Mouse (Mus musculus): ENCODE results near the gene Ccdc162. TPM values are rescaled to one million over a fixed set of nuclear protein-coding genes. Genes with fewer than 3 reads are reported as not detected.

Ccdc162 gene
- polyA plus RNA-seq, 1 experiment from 2014 or later, result 0.69 TPM

GRCm38 (mm10) chr10:41735398-41735797 is 19.0 kb upstream of the Ccdc162 start:
- WGBS, result 85% methylated on average over 6 of the region's 6 CpGs
- Histone ChIP-seq H3K36me3 (ENCODE audit: control insufficient read depth, insufficient read depth, low read length) (no peaks in the 10 kb centered on the region), H3K4me3 (ENCODE audit: low read depth, low read length) (no peak overlapping the region), H3K9ac (ENCODE audit: low read length) (no peak overlapping the region), H3K27me3 (ENCODE audit: control insufficient read depth, insufficient read depth, low read length) (no peaks in the 10 kb centered on the region), H3K4me1 (replicated peaks; ENCODE audit: control insufficient read depth, insufficient read depth) (no peaks in the 10 kb centered on the region), H3K9me3 (ENCODE audit: control insufficient read depth, low read length) (no peaks in the 10 kb centered on the region), H3K27ac (replicated peaks) (no peak overlapping the region), H3K4me2 (replicated peaks; ENCODE audit: low read depth) (no peak overlapping the region)
- DNase-seq (ENCODE audit: low spot score) (no peak), ATAC-seq (ENCODE audit: low FRiP score, low TSS enrichment) (no peak)
- TF ChIP-seq CTCF (IDR thresholded peaks at IDR 0.05; ENCODE audit: low read depth) (no peak), EP300 (optimal IDR thresholded peaks at IDR 0.05) (no peak)

DNA sequence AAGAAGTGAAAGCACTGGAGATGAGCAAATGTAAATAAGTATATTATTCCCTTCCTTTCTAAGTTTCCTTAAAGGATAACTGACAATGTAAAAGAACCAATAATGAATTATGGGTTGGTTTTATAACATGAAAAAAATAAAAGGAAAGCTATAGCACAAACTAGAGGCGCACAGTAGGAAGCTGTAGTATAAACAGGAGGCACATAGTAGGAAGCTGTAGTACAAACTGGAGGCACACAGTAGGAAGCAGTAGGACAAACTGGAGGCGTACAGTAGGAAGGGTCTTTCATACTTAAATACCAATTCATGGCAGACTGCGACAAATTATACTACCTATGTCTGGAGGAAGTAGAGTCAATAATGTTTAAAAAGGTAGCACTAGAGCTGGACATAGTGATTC is 16.8 kb upstream of the Ccdc162 start:
- Histone ChIP-seq H3K4me2 (replicated peaks; ENCODE audit: low read depth) (no peak overlapping the region), H3K9me3 (ENCODE audit: control insufficient read depth, low read length) (no peaks in the 10 kb centered on the region), H3K4me3 (ENCODE audit: low read depth, low read length) (no peak overlapping the region), H3K36me3 (ENCODE audit: control insufficient read depth, insufficient read depth, low read length) (no peaks in the 10 kb centered on the region), H3K9ac (ENCODE audit: low read length) (no peak overlapping the region), H3K4me1 (replicated peaks; ENCODE audit: control insufficient read depth, insufficient read depth) (no peaks in the 10 kb centered on the region), H3K27me3 (ENCODE audit: control insufficient read depth, insufficient read depth, low read length) (no peaks in the 10 kb centered on the region), H3K27ac (replicated peaks) (no peak overlapping the region)
- TF ChIP-seq EP300 (optimal IDR thresholded peaks at IDR 0.05), result no peak
- TF ChIP-seq CTCF (IDR thresholded peaks at IDR 0.05; ENCODE audit: low read depth), result no peak
- 95% methylated on average over 3 of the region's 3 CpGs for WGBS
- ATAC-seq (ENCODE audit: low FRiP score, low TSS enrichment) (no peak), DNase-seq (ENCODE audit: low spot score) (no peak)

- no peak overlapping the region for H3K27ac ChIP-seq (replicated peaks)
- no peak for DNase-seq (ENCODE audit: low spot score)
Measured at GRCm38 (mm10) chr10:41731932-41732331, 15.5 kb upstream of the Ccdc162 start.

GRCm38 (mm10) chr10:41730746-41731145 is 14.3 kb upstream of the Ccdc162 start:
- H3K27me3 ChIP-seq (ENCODE audit: control insufficient read depth, insufficient read depth, low read length), result no peaks in the 10 kb centered on the region
- DNase-seq (ENCODE audit: low spot score), result no peak
- 75% methylated on average over 10 of the region's 10 CpGs for WGBS
- no peak overlapping the region for H3K9ac ChIP-seq (ENCODE audit: low read length)
- no peaks in the 10 kb centered on the region for H3K36me3 ChIP-seq (ENCODE audit: control insufficient read depth, insufficient read depth, low read length)
- 0 out of 2 replicates have a peak overlapping the region, but pooled peaks have one; percentile 13 for H3K27ac ChIP-seq (replicated peaks)
- no peak overlapping the region for H3K4me2 ChIP-seq (replicated peaks; ENCODE audit: low read depth)
- no peaks in the 10 kb centered on the region for H3K4me1 ChIP-seq (replicated peaks; ENCODE audit: control insufficient read depth, insufficient read depth)
- H3K9me3 ChIP-seq (ENCODE audit: control insufficient read depth, low read length), result no peaks in the 10 kb centered on the region
- no peak overlapping the region for H3K4me3 ChIP-seq (ENCODE audit: low read depth, low read length)
- no peak for ATAC-seq (ENCODE audit: low FRiP score, low TSS enrichment)
- TF ChIP-seq EP300 (optimal IDR thresholded peaks at IDR 0.05) (no peak), CTCF (IDR thresholded peaks at IDR 0.05; ENCODE audit: low read depth) (no peak)

More at GRCm38 (mm10) chr10:41731932-41732331, 15.5 kb upstream of the Ccdc162 start:
- ATAC-seq (ENCODE audit: low FRiP score, low TSS enrichment), result no peak
- Histone ChIP-seq H3K27me3 (ENCODE audit: control insufficient read depth, insufficient read depth, low read length) (no peaks in the 10 kb centered on the region), H3K9ac (ENCODE audit: low read length) (no peak overlapping the region), H3K9me3 (ENCODE audit: control insufficient read depth, low read length) (no peaks in the 10 kb centered on the region), H3K4me1 (replicated peaks; ENCODE audit: control insufficient read depth, insufficient read depth) (no peaks in the 10 kb centered on the region), H3K4me2 (replicated peaks; ENCODE audit: low read depth) (no peak overlapping the region), H3K36me3 (ENCODE audit: control insufficient read depth, insufficient read depth, low read length) (no peaks in the 10 kb centered on the region), H3K4me3 (ENCODE audit: low read depth, low read length) (no peak overlapping the region)
- no peak for TF ChIP-seq EP300 (optimal IDR thresholded peaks at IDR 0.05)
- no peak for TF ChIP-seq CTCF (IDR thresholded peaks at IDR 0.05; ENCODE audit: low read depth)
- 63% methylated on average over 4 of the region's 4 CpGs for WGBS

- ATAC-seq (ENCODE audit: low FRiP score, low TSS enrichment), result no peak
- Histone ChIP-seq H3K4me2 (replicated peaks; ENCODE audit: low read depth) (no peak overlapping the region), H3K4me1 (replicated peaks; ENCODE audit: control insufficient read depth, insufficient read depth) (no peaks in the 10 kb centered on the region), H3K4me3 (ENCODE audit: low read depth, low read length) (no peak overlapping the region), H3K36me3 (ENCODE audit: control insufficient read depth, insufficient read depth, low read length) (no peaks in the 10 kb centered on the region), H3K9ac (ENCODE audit: low read length) (no peak overlapping the region), H3K9me3 (ENCODE audit: control insufficient read depth, low read length) (no peaks in the 10 kb centered on the region), H3K27ac (replicated peaks) (no peak overlapping the region), H3K27me3 (ENCODE audit: control insufficient read depth, insufficient read depth, low read length) (no peaks in the 10 kb centered on the region)
- WGBS, result 68% methylated on average over 9 of the region's 9 CpGs
- no peak for TF ChIP-seq EP300 (optimal IDR thresholded peaks at IDR 0.05)
- no peak for TF ChIP-seq CTCF (IDR thresholded peaks at IDR 0.05; ENCODE audit: low read depth)
- no peak for DNase-seq (ENCODE audit: low spot score)
Measured at GRCm38 (mm10) chr10:41726215-41726614, 9.8 kb upstream of the Ccdc162 start.

GRCm38 (mm10) chr10:41719587-41719986 is 3.2 kb upstream of the Ccdc162 start:
- no peaks in the 10 kb centered on the region for H3K36me3 ChIP-seq (ENCODE audit: control insufficient read depth, insufficient read depth, low read length)
- DNase-seq (ENCODE audit: low spot score), result no peak
- 86% methylated on average over 9 of the region's 9 CpGs for WGBS

More at GRCm38 (mm10) chr10:41719587-41719986, 3.2 kb upstream of the Ccdc162 start:
- Histone ChIP-seq H3K27ac (replicated peaks) (no peak overlapping the region), H3K4me2 (replicated peaks; ENCODE audit: low read depth) (no peak overlapping the region), H3K9me3 (ENCODE audit: control insufficient read depth, low read length) (no peaks in the 10 kb centered on the region), H3K9ac (ENCODE audit: low read length) (no peak overlapping the region), H3K27me3 (ENCODE audit: control insufficient read depth, insufficient read depth, low read length) (no peaks in the 10 kb centered on the region), H3K4me3 (ENCODE audit: low read depth, low read length) (no peak overlapping the region), H3K4me1 (replicated peaks; ENCODE audit: control insufficient read depth, insufficient read depth) (no peaks in the 10 kb centered on the region)
- ATAC-seq (ENCODE audit: low FRiP score, low TSS enrichment), result no peak
- TF ChIP-seq EP300 (optimal IDR thresholded peaks at IDR 0.05) (no peak), CTCF (IDR thresholded peaks at IDR 0.05; ENCODE audit: low read depth) (no peak)

Data from stomach, postnatal 0 days (tissue).